Mouse (Mus musculus) v-Abl transformed pro-B cells (cell line): Measurements from ENCODE around the gene Ctnnd2.
"Not testable (repeated sequence)": the region's sequence is repeated elsewhere in the genome, so short reads cannot be mapped to it uniquely, and the experiment has no call there.

Experiments
- in situ Hi-C, 2 experiments: fragments of 400-800 bp; cut with MboI; formaldehyde crosslinking; loops; one replicate each; pipeline ENCODE4 v1.15.1; 2025; ENCODE audit not compliant: unreplicated experiment in 2 of 2

Ctnnd2 gene

GRCm38 (mm10) chr15:30172391-30173281, at the start of gene Ctnnd2:
TSS of gene Ctnnd2 (plus strand) at chr15:30172593.
- in situ Hi-C loops: no loop called here

DNA sequence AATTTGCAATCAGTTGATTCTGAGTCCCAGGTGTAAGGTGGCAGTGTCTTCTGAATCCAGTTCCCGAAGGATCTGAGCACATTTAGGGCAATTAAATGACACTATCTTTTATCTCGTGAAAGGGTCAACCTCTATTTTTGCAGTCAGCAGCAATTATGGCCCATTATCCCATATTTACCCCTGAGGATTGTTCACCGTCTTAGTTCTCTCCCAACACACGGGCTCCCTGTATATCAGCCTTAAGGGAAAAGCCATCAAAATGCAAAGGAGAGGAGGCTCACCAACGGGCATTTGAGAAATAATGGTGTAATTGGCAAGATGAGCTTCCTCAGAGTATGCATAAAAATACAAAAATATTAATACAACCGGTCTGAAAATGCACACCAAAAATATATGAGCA, 41.7 kb upstream of the Ctnnd2 start:
- in situ Hi-C loops: no loop called here

DNA sequence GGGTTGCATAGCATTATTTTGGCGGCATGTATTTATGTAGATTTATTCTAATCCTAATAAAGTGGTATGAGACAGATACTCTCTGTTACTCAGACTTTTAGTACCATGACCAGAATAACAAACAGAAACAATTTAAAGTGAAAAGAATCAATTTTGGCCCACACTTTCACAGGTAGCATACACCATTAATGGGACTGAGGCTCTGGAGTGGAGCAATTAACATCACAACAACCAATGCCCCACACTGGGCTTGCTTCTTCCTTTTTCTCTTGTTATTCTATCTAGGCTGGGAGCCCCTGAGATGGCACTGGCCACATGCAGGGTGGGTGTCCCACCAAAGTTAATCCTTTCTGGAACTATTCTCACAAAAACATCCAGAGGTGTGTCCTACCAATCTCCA, 32.8 kb upstream of the Ctnnd2 start:
- in situ Hi-C loops: not testable (repeated sequence)

DNA sequence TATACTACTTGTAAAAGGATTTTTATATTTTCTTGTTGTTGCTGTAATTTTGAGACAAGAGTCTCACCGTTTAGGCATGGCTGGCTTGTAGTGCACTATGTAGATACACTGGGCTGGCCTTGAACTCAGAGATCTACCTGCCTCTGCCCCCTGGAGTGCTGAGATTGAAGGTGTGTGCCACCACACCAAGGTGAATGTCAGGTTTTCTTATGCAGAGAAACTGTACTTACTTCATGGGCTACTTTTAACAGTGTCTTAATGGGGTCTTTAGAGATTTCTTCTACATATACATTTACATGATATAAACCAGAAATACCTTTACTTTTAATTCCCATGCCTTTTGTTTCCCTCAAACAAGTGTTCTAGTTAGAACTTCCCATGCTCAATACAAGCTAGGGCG, 27.0 kb upstream of the Ctnnd2 start:
- in situ Hi-C loops: no loop called here

DNA sequence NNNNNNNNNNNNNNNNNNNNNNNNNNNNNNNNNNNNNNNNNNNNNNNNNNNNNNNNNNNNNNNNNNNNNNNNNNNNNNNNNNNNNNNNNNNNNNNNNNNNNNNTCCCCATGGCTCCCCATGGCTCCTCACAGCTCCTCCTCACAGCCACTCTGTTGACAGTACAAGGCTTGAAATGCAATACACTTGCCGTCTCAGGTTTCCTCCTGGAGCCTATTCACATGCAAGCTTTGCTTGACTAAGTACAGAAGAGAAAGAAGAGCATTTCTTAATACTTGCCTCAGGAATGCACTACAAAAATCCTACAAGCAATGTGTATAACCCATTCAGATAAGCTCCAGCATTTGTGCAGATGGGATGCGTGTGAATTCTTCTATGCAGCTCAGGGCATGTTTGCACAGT, 20.2 kb upstream of the Ctnnd2 start:
- in situ Hi-C loops: no loop called here

GRCm38 (mm10) chr15:30157975-30158374, 14.4 kb upstream of the Ctnnd2 start:
- in situ Hi-C loops: no loop called here

DNA sequence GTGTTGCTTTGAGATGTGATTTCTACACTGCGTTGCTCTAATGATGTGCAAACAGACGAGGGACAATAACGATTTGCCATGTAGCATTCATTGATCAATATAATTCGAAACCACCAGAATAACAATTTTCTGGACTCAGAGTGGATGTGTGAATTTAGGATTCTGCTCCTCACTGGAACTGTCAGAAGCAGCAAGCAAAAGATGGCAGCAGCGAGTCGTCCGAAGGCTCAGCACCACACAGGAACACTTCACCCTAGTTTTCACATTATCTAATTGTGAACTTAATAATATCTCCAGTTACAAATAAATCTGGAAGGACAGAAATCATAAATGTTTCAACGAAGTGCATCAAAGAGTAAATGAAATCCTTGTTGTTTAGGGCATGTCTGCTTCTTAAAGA, 2.4 kb upstream of the Ctnnd2 start:
- in situ Hi-C loops: no loop called here

- in situ Hi-C loops: no loop called here
Measured at GRCm38 (mm10) chr15:30171493-30172195, 749 bp upstream of the Ctnnd2 start.

DNA sequence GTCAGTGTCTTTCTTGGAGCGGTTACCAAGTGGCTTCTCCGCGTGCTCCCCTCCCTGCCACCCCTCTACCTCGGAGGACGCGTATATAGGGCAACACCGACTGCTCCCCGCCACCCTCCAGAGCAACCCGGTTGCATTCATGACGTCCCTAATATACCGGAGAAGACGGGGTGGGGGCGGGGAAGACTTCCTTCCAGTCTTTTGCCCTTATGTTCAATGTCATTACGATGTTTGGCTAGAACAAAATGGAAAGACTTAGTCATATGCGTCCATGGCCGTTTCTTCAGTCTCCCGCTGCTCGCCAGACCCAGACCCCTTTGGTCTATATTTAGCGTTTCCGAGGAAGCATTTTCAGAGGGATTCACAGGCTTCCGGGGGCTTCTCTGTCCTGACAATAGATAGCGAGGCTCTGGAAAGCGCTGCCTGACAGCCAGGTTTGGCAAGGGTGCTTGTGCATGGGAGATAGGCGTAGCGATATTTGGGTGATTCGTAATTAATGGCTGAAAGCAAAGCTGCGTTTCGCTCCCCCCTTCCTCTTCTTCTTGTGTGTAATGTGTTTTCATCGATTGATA, 1.1 kb downstream of the Ctnnd2 start:
- in situ Hi-C loops: no loop called here

DNA sequence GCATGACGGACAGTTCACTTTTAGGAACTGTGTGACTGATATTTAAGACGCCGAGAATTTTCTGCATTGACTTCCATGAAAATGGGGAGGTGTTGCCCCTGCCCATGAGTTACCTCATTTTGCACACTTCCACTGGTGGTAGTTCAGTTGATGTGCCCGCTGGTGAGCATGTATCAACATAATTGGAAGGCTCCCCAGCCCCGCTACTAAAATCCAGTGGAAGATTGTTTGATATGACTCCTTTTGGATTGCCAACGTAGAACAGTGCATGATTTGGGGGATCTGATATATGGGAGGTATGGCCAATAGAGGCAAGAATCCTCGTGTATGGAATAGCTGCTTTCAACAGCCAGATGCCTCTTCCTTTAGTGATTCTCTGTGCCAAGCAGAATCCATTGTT, 1.9 kb downstream of the Ctnnd2 start:
- in situ Hi-C loops: no loop called here

DNA sequence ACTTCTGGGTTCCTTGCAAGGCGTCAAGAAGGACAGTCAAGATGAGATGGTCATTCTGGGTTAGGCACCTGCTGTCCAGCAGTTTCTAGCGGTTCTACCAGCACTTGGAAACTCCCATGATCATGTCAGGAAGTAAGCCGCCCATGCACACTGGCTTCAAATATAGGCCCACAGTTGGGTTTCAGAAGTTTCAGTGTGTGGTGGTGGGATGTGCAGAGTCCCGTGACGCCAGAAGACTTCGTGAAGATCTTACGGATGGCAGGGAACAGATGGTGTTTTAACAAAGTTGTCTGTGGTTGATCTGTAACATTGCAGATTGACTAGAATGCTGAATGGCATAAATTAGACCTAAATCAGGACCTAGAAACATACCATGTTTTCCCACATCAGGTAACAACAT, 11.6 kb downstream of the Ctnnd2 start:
- in situ Hi-C loops: no loop called here

GRCm38 (mm10) chr15:30190872-30191271, 18.5 kb downstream of the Ctnnd2 start:
- in situ Hi-C loops: no loop called here

GRCm38 (mm10) chr15:30191931-30192668, 19.7 kb downstream of the Ctnnd2 start:
- in situ Hi-C loops: no loop called here

DNA sequence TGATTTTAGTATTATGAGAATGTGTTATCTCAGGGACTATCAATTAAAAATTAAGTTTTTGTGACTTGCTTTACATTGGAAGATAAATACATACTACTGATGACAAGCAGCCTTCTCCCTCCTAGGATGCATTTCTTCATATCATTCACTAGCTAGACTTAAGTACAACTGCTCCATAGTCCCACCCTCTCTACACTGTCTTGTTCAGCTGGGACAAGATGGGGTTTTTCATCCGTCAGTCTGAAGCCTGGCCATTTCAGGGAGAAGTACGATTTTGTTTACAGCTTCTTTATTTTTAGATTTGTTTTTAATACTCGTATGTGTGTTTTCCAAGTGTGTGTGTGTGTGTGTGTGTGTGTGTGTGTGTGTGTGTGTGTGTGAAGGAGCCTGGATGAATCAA, 26.0 kb downstream of the Ctnnd2 start:
- in situ Hi-C loops: no loop called here

DNA sequence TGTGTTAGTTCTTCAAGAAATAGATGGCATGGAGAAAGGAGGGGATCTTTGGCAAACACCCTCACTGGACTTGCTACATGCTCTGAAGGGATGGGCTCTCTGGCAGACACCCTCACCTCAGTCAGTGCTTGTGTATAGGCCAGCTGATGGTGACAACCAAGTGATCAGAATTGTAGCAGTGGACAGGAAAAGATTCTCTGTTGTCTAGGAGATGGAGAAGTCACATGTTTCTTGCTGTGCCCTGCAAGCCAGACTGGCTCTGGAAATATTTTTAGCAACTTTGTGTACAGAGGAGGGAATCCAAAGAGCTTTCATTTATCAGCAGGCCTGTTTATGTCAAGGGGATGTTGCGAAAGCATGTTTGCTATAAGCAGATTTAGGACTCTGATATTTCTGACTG, 27.4 kb downstream of the Ctnnd2 start:
- in situ Hi-C loops: no loop called here

- in situ Hi-C loops: no loop called here
Measured at GRCm38 (mm10) chr15:30201211-30201610, 28.8 kb downstream of the Ctnnd2 start.

- in situ Hi-C loops: no loop called here
Measured at GRCm38 (mm10) chr15:30201617-30202016, 29.2 kb downstream of the Ctnnd2 start.

DNA sequence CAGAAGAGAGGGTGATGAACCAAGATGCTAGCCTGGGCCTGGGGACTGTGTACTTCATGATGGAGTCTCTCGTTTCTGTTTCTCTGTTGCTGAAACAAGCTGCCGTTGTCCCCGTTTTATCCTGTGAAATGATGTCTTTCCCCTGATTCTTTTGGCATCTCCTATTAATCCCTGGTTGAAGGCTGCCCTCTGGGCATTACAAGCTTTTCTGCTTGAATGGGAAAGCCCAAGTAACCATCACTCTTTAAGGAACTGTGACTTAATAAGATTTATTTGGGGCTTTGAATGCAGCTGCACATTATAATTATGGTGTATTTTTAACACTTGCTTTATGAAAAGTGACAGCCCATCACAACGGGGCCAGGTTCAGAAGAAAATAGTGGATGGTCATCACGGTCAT, 40.4 kb downstream of the Ctnnd2 start:
- in situ Hi-C loops: no loop called here

GRCm38 (mm10) chr15:30215871-30216270, 43.5 kb downstream of the Ctnnd2 start:
- in situ Hi-C loops: no loop called here

GRCm38 (mm10) chr15:30229112-30229511, 56.7 kb downstream of the Ctnnd2 start:
- in situ Hi-C loops: no loop called here
